Mouse (Mus musculus) E14TG2a.4 (cell line): ENCODE data around the gene Vps8.

Experiments used
- H3K27me3 ChIP-seq: 2 replicates; pipeline ENCODE4 v1.6.1; 2014; ENCODE audit warnings: low read length, control low read depth; ENCODE audit not compliant: insufficient read depth
- H3K36me3 ChIP-seq: 2 replicates; pipeline ENCODE4 v1.6.1; 2014; ENCODE audit warnings: low read length, control low read depth; ENCODE audit not compliant: insufficient read depth
- H3K4me1 ChIP-seq: replicated peaks from 2 replicates; pipeline ENCODE4 v1.6.1; 2014; ENCODE audit warnings: low read depth, low read length, control low read depth
- H3K4me3 ChIP-seq: replicated peaks from 2 replicates; pipeline ENCODE4 v1.5.1; 2014; ENCODE audit warnings: mild to moderate bottlenecking, low read length
- H3K9me3 ChIP-seq: 2 replicates; pipeline ENCODE4 v1.6.1; 2014; ENCODE audit warnings: low read length, control low read depth
- CTCF ChIP-seq: conservative IDR thresholded peaks from 2 replicates; pipeline ENCODE4 v1.5.1; 2014; ENCODE audit warnings: low read length
- NANOG ChIP-seq: IDR thresholded peaks from 2 replicates; pipeline ENCODE4 v1.6.1; 2014; ENCODE audit warnings: borderline replicate concordance, low read length, mixed read lengths
- POU5F1 ChIP-seq: IDR thresholded peaks from 2 replicates; pipeline ENCODE4 v1.6.1; 2014; ENCODE audit warnings: low read length, borderline replicate concordance

Vps8 gene

DNA sequence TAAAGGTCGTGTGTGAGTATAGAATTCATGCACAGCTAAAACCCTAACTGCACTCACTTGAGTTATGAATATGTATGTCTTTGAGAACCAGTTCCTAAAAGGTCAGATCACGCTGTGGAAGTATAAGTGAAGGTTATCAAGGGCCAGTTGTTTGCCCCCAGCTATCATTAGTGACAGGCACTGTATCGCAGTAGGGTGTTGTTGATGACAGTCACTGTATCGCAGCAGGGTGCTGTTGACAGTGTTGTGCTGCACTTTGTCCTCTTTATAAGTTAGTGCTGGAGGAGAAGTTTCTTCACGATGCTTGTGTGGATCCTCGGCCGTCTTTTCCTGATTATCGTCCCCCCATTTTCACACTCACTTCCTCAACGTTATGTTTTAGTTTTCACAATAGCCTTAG lies 73.9 kb downstream of the Vps8 start:
- Histone ChIP-seq H3K36me3 (0 out of 2 replicates have a peak, but pooled peaks cover 2% of the 10 kb centered on the region), H3K4me1 (peaks cover 11% of the 10 kb centered on the region; the same call in 1 of the 2 replicates), H3K4me3 (no peak overlapping the region), H3K27me3 (no peaks in the 10 kb centered on the region), H3K9me3 (no peaks in the 10 kb centered on the region)
- TF ChIP-seq CTCF (no peak), NANOG (no peak), POU5F1 (no peak)

DNA sequence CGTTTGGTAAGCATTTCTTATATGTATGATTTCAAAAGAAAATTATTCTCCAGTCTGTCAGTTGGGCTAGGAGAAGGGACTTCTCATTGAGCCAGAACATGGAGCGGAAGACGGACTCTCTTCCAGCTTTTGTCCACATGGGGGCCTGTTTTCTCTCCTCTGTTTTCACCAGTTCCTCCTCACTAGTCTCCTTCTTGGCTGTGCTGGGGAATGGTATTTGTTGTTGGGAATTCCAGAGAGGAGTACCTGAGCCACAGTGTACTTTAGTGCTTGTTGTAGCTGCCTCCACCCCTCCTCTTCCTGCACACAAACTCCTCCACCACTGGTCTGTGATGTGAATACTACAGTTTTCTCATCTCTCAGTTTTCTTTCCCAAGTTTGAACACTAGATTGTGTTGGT lies 74.7 kb downstream of the Vps8 start:
- TF ChIP-seq CTCF (no peak), POU5F1 (no peak), NANOG (no peak)
- peaks cover 11% of the 10 kb centered on the region; the same call in 1 of the 2 replicates for H3K4me1 ChIP-seq
- no peaks in the 10 kb centered on the region for H3K9me3 ChIP-seq
- no peaks in the 10 kb centered on the region for H3K27me3 ChIP-seq
- H3K36me3 ChIP-seq = 0 out of 2 replicates have a peak, but pooled peaks cover 2% of the 10 kb centered on the region
- no peak overlapping the region for H3K4me3 ChIP-seq

DNA sequence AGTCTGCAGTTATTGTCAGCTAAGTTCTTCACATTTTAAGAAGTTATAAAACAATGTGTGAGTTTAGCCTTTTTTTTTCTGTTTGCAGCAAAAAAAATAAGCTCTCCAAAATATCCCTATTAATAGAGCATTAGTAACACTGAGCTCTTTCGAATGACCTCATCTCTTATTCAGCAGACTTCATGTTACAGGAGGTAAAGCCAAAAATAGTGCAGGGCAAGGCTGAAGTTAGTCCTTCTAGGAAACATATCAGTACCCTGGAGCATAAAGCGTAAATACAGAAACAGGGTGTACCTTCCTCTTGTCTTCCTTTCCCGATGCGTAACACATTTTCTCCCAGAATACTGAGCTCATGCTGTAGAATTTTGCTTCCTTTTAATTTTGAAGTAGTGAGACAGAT lies 76.1 kb downstream of the Vps8 start:
- H3K4me1 ChIP-seq = peaks cover 11% of the 10 kb centered on the region; the same call in 1 of the 2 replicates

DNA sequence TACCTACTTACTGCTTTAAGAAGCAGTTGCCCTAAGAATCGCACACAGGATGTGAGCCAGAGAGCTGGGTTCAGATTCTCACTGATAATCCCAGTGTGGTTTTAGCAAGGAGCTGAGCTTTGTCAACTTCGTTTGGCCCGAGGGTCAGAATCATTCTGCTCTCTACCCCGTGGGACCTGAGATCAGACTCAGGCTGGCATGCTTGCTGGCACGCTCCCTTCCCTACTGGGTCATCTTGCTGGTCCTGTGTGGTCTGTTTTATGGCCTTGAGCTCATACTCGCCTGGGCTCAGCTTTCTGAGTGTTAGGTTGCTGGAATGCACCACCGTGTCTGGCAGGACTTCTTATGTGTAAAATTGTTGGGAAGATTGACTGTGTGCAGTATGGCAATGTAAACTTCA lies 76.7 kb downstream of the Vps8 start:
- TF ChIP-seq CTCF (no peak), POU5F1 (no peak), NANOG (no peak)

More for the DNA sequence above, 76.1 kb downstream of the Vps8 start:
- TF ChIP-seq POU5F1 (no peak), CTCF (no peak), NANOG (no peak)
- Histone ChIP-seq H3K36me3 (0 out of 2 replicates have a peak, but pooled peaks cover 2% of the 10 kb centered on the region), H3K4me3 (no peak overlapping the region), H3K9me3 (no peaks in the 10 kb centered on the region), H3K27me3 (no peaks in the 10 kb centered on the region)

DNA sequence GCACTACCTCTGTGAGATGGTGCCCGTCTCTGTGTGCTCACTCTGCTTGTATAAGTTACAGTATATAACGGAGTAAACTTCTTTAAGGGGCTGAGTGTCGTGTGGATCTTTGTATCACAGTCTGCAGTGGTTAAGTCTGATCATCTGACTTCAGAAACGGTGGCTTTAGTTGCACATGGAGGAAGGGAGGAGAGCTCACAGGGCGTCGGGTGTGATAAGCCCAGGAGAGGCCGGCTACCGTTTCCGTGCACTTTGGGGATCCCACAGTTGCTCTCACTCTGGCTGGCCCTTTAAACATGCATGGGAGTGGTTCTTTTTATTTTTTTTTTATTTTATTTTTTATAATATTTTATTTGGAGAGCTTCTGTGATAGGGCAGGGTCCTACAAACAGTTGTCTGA lies 95.9 kb downstream of the Vps8 start:
- H3K9me3 ChIP-seq = no peaks in the 10 kb centered on the region
- H3K36me3 ChIP-seq = peaks cover 4% of the 10 kb centered on the region; the same call in 1 of the 2 replicates
- TF ChIP-seq POU5F1 (no peak), NANOG (no peak), CTCF (no peak)

More for the DNA sequence above, 76.7 kb downstream of the Vps8 start:
- Histone ChIP-seq H3K4me3 (no peak overlapping the region), H3K27me3 (no peaks in the 10 kb centered on the region), H3K36me3 (0 out of 2 replicates have a peak, but pooled peaks cover 2% of the 10 kb centered on the region), H3K4me1 (peaks cover 11% of the 10 kb centered on the region; the same call in 1 of the 2 replicates), H3K9me3 (no peaks in the 10 kb centered on the region)

DNA sequence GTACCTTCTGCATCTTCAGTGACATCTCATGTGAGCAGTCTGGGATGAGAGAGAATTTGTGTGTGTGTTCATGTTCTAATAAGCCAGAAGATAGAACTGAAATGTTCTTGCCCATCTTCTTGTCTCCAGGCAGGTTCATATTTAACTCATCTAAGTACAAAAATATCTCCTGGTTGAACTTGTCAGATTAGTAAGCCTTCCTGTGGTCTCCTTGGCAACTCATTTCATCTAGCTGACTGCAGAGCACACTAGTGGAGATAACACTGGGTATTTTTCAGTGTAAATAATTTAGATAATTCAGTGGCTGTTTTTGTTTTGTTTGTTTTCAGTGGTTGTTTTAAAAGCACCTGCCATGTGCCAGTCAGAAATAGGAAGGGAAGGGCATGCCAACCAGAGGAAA lies 96.9 kb downstream of the Vps8 start:
- no peak overlapping the region for H3K4me3 ChIP-seq
- H3K9me3 ChIP-seq = no peaks in the 10 kb centered on the region
- TF ChIP-seq NANOG (no peak), POU5F1 (no peak), CTCF (no peak)
- peaks cover 4% of the 10 kb centered on the region; the same call in 1 of the 2 replicates for H3K36me3 ChIP-seq
- no peaks in the 10 kb centered on the region; the same call in 1 of the 2 replicates for H3K27me3 ChIP-seq
- H3K4me1 ChIP-seq = no peaks in the 10 kb centered on the region

More for the DNA sequence above, 95.9 kb downstream of the Vps8 start:
- Histone ChIP-seq H3K4me1 (no peaks in the 10 kb centered on the region), H3K4me3 (no peak overlapping the region), H3K27me3 (no peaks in the 10 kb centered on the region; the same call in 1 of the 2 replicates)

DNA sequence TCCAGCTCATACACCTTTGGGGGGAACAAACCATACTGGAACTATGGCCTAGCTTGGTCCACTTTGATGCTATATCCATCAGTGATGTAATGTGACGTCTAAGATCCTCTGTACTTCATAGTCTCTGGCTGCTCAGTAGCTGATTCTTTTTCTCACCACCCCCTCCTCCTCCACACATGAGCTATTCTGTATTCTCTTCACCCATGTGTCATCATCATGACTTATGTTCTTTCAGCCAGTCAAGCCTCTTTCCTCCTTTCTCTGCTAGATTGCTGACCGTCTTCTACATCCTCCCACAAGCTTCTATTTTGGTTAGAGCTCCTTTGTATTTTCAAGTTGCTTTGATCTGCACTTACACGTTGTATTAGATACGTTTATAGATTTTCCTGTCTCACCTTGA lies 100.8 kb downstream of the Vps8 start:
- Histone ChIP-seq H3K4me1 (no peaks in the 10 kb centered on the region), H3K27me3 (no peaks in the 10 kb centered on the region), H3K9me3 (no peaks in the 10 kb centered on the region), H3K4me3 (no peak overlapping the region), H3K36me3 (peaks cover 7% of the 10 kb centered on the region; the same call in 1 of the 2 replicates)
- TF ChIP-seq NANOG (no peak), CTCF (no peak), POU5F1 (no peak)

DNA sequence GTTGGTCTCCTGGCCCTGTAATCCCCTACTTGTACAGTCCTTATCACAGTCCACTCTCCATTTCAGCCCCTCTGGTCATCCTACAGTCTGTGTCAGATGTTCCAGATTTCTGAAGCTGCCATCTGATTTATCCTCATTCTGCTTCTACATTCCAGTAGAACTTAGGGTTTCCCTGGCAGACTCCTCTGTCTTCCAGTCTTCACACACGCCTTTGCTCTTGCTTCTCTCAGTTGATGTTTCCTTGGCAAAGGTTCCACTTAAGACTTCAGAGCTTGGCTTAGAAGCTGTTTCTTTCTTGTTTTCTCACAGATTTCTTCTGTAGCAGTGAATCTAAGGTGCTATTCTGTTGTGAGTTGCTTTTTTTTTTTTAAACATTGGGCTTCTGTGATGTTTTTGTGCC lies 102.5 kb downstream of the Vps8 start:
- H3K27me3 ChIP-seq = no peaks in the 10 kb centered on the region
- peaks cover 7% of the 10 kb centered on the region; the same call in 1 of the 2 replicates for H3K36me3 ChIP-seq
- H3K4me3 ChIP-seq = no peak overlapping the region
- no peaks in the 10 kb centered on the region for H3K4me1 ChIP-seq
- TF ChIP-seq NANOG (no peak), CTCF (no peak), POU5F1 (no peak)
- H3K9me3 ChIP-seq = no peaks in the 10 kb centered on the region

DNA sequence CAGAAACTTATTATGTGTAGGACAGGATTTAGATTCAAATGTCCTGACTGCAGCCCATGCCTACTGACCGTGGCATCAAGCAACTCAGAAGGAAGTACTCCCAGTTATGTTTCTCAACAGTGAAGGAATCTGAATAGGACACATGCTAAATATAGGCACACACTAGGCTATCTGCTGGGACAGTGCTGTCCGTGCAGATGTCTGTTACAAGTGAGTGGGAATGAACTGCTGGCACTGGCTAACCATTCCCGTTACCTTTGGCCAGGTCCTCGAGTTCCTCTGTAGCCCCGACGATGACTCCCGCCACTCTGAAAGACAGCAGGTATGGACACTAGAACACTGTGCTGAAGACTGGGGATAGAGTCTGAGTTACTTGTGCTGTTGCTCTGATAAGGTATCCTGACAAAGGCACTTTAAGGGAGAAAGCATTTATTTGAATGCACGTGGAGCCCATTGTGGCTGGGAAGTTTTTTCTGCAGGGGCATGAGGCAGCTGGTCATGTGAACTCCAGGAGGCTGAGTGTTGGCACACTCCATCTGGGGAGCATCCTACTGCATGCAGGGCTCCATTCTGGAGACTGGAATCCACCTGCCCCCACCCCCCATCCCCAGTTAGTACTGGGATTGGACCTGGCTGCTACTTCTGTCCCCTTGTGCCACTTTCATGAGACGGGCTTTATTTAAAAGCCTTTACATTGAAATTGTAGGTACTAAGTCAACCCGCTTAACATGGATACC lies 104.5 kb downstream of the Vps8 start:
- H3K4me3 ChIP-seq = no peak overlapping the region
- H3K9me3 ChIP-seq = no peaks in the 10 kb centered on the region
- H3K27me3 ChIP-seq = no peaks in the 10 kb centered on the region
- H3K4me1 ChIP-seq = no peaks in the 10 kb centered on the region
- peaks cover 7% of the 10 kb centered on the region; the same call in 1 of the 2 replicates for H3K36me3 ChIP-seq
- TF ChIP-seq POU5F1 = no peak
- TF ChIP-seq NANOG = no peak
- TF ChIP-seq CTCF = no peak
